Mouse (Mus musculus) testis, adult 2 months (tissue): ENCODE measurements around the gene Ifit3.

Source experiments
- CTCF ChIP-seq: fragments of 200-500 bp; IDR thresholded peaks from 2 replicates; pipeline ENCODE4 v1.5.1; 2012; ENCODE audit warnings: low read depth, mild to moderate bottlenecking, inconsistent platforms, low read length, moderate library complexity; ENCODE audit not compliant: control insufficient read depth, insufficient read depth, insufficient replicate concordance
- POLR2A ChIP-seq: fragments of 200-500 bp; IDR thresholded peaks from 2 replicates; pipeline ENCODE4 v1.6.1; 2012; ENCODE audit warnings: low read depth, mild to moderate bottlenecking, inconsistent platforms, low read length, moderate library complexity; ENCODE audit not compliant: control insufficient read depth

DNA sequence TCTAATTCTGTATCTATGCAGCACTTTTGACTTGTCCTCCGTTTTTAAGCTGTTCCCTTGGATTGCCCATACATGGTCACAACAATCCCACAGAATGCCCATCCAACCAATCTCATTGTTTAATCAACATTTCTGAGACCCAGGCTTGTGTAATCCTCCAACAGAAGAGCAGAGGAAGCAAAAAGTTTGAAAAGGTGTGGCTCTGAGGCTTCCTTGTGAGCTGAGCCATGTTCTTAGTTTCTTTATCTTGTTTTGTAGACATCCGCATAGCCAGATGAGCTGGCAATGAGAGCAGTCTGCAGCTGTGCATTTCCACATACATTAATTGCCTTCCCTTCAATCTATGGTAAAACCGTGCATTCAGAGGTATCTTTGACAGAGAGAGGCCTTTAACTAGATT, 22.1 kb downstream of the Ifit3 start:
- TF ChIP-seq CTCF (no peak), POLR2A (no peak)
